Comparison of ENCODE assay signal across 19 mouse cellular contexts in the genomic region with DNA sequence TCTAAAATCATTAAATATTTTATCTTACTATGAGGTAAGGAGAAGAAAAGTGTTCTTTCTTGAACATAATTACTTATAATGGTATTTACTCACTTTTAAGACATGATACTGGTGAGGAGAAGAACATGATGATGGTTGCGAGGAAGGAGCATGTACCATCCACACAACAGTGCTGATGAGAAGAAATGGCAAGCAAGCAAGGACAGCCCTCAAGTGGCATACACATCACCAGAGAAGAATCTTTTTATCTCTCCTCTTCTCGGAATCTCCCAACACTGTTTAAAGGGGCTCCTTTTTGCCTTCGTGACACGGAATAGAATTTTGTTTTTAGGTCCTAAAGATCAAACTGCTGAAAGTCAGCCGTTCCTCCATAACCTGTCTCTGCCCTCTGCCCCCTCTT.
DNase-seq lines count a peak whose midpoint lies in the region; ATAC-seq and TF ChIP-seq lines count a peak whose summit lies in the region.
"Had no signal": no experiment of that assay in that cellular context is flagged by ENCODE, and none has a peak within 500 bp of the region (broad histone marks: within the 10 kb centered on the region; RNA-seq: fewer than 3 reads in every experiment).

No protein-coding gene starts in this region.

- H3K4me3 ChIP-seq in forebrain, embryonic 11.5 days (ENCODE audit: low read depth, low read length): no peak overlapping the region
- no peak overlapping the region for H3K4me3 ChIP-seq in forebrain, embryonic 10.5 days
- no peak overlapping the region for H3K4me3 ChIP-seq in forebrain, embryonic 14.5 days (ENCODE audit: low read depth, low read length)
- H3K4me3 ChIP-seq in hindbrain, embryonic 13.5 days: no peak overlapping the region
- H3K4me3 ChIP-seq in midbrain, embryonic 14.5 days (replicated peaks; ENCODE audit: low read depth, low read length): no peak overlapping the region
- H3K4me3 ChIP-seq in lung, adult 2 months (replicated peaks; ENCODE audit: extremely low read depth, low read depth, low read length): no peak overlapping the region

- H3K36me3 ChIP-seq in forebrain, embryonic 11.5 days (ENCODE audit: control insufficient read depth, insufficient read depth, low read length): no peaks in the 10 kb centered on the region
- H3K36me3 ChIP-seq in forebrain, embryonic 10.5 days (replicated peaks): no peaks in the 10 kb centered on the region
- no peaks in the 10 kb centered on the region for H3K36me3 ChIP-seq in forebrain, embryonic 14.5 days (ENCODE audit: control insufficient read depth, insufficient read depth, low read length)
- H3K36me3 ChIP-seq in hindbrain, embryonic 13.5 days: 0 out of 2 replicates have a peak, but pooled peaks cover 1% of the 10 kb centered on the region
- no peaks in the 10 kb centered on the region for H3K36me3 ChIP-seq in midbrain, embryonic 14.5 days (ENCODE audit: control insufficient read depth, insufficient read depth, low read length)

- H3K9ac ChIP-seq in forebrain, embryonic 11.5 days (ENCODE audit: low read length): no peak overlapping the region
- H3K9ac ChIP-seq in forebrain, embryonic 14.5 days (ENCODE audit: low read length): peak overlapping the region; percentile 26; the same call in 1 of the 2 replicates
- peak overlapping the region; percentile 10; the same call in 1 of the 2 replicates for H3K9ac ChIP-seq in hindbrain, embryonic 13.5 days
- H3K9ac ChIP-seq in midbrain, embryonic 14.5 days (replicated peaks; ENCODE audit: low read length): no peak overlapping the region

- TF ChIP-seq CTCF in lung, adult 2 months (IDR thresholded peaks at IDR 0.05; ENCODE audit: insufficient read depth, low read length): no peak

- no peak overlapping the region for H3K27ac ChIP-seq in forebrain, embryonic 11.5 days (ENCODE audit: low read depth, low read length)
- no peak overlapping the region for H3K27ac ChIP-seq in forebrain, embryonic 10.5 days
- H3K27ac ChIP-seq in forebrain, embryonic 14.5 days (ENCODE audit: low read depth, low read length): 0 out of 2 replicates have a peak overlapping the region, but pooled peaks have one; percentile 35
- peak overlapping the region; percentile 77 for H3K27ac ChIP-seq in hindbrain, embryonic 13.5 days
- peak overlapping the region; percentile 33 for H3K27ac ChIP-seq in midbrain, embryonic 14.5 days (replicated peaks; ENCODE audit: low read depth, low read length)

- ATAC-seq in forebrain, embryonic 11.5 days (replicated peaks; ENCODE audit: low FRiP score): 0 out of 2 replicates have a peak, but pooled peaks have one; percentile 4
- peak; percentile 42; the same call in 1 of the 2 replicates for ATAC-seq in forebrain, embryonic 14.5 days
- no peak for ATAC-seq in hindbrain, embryonic 13.5 days (ENCODE audit: low FRiP score)
- ATAC-seq in midbrain, embryonic 14.5 days (ENCODE audit: low FRiP score, low TSS enrichment): no peak
- ATAC-seq: inflammation-experienced regulatory T-cells, adult 6 months had no signal

- H3K9me3 ChIP-seq in forebrain, embryonic 11.5 days (ENCODE audit: control insufficient read depth, low read length): no peaks in the 10 kb centered on the region
- no peaks in the 10 kb centered on the region for H3K9me3 ChIP-seq in forebrain, embryonic 10.5 days
- H3K9me3 ChIP-seq in forebrain, embryonic 14.5 days (replicated peaks; ENCODE audit: control insufficient read depth, low read length): no peaks in the 10 kb centered on the region
- H3K9me3 ChIP-seq in hindbrain, embryonic 13.5 days: no peaks in the 10 kb centered on the region
- no peaks in the 10 kb centered on the region for H3K9me3 ChIP-seq in midbrain, embryonic 14.5 days (ENCODE audit: control insufficient read depth, low read length)

- H3K4me1 ChIP-seq in forebrain, embryonic 11.5 days (replicated peaks; ENCODE audit: control insufficient read depth, insufficient read depth, low read length): 0 out of 2 replicates have a peak, but pooled peaks cover 6% of the 10 kb centered on the region
- H3K4me1 ChIP-seq in forebrain, embryonic 10.5 days: peaks cover 28% of the 10 kb centered on the region
- 0 out of 2 replicates have a peak, but pooled peaks cover 6% of the 10 kb centered on the region for H3K4me1 ChIP-seq in forebrain, embryonic 14.5 days (ENCODE audit: control insufficient read depth, insufficient read depth, low read length)
- H3K4me1 ChIP-seq in hindbrain, embryonic 13.5 days (replicated peaks): peaks cover 36% of the 10 kb centered on the region
- H3K4me1 ChIP-seq in midbrain, embryonic 14.5 days (ENCODE audit: control insufficient read depth, insufficient read depth, low read length): peaks cover 15% of the 10 kb centered on the region; the same call in 1 of the 2 replicates
- no peaks in the 10 kb centered on the region for H3K4me1 ChIP-seq in lung, adult 2 months (ENCODE audit: control insufficient read depth, insufficient read depth, low read length)

- intact Hi-C loops in left cerebral cortex, postnatal 10 days (cut with DNase I): no loop called here

- no peak for TF ChIP-seq POLR2A in lung, adult 2 months (IDR thresholded peaks at IDR 0.05; ENCODE audit: borderline replicate concordance, extremely low read depth, low read depth, low read length)

- H3K4me2 ChIP-seq in forebrain, embryonic 11.5 days (ENCODE audit: low read depth, low read length, severe bottlenecking): no peak overlapping the region
- no peak overlapping the region for H3K4me2 ChIP-seq in forebrain, embryonic 14.5 days (ENCODE audit: low read length)
- H3K4me2 ChIP-seq in hindbrain, embryonic 13.5 days: peak overlapping the region; percentile 33
- peak overlapping the region; percentile 35 for H3K4me2 ChIP-seq in midbrain, embryonic 14.5 days (ENCODE audit: low read length)
- H3K4me2 ChIP-seq: liver, embryonic 11.5 days had no signal

- DNase-seq in forebrain, embryonic 11.5 days (ENCODE audit: low spot score): no peak
- DNase-seq in forebrain, embryonic 10.5 days (ENCODE audit: extremely low spot score, low spot score): no peak
- no peak for DNase-seq in forebrain, embryonic 14.5 days (ENCODE audit: low spot score)
- DNase-seq in midbrain, embryonic 14.5 days: no peak
- no peak for DNase-seq in lung, adult 2 months
- no peak for DNase-seq in heart, adult 11 months
- no peak for DNase-seq in left cerebral cortex, postnatal 10 days (ENCODE audit: extremely low spot score in 1 of 2, low spot score in 2 of 2)
- DNase-seq: adrenal gland, adult 2 months; gastrocnemius, postnatal 25 days; heart, postnatal 10 days; kidney, adult 2 months; kidney, postnatal 10 days; lung, adult 18-20 months; lung, postnatal 4 days; right cerebral cortex, postnatal 25 days; thymus, adult 2 months had no signal

- H3K27me3 ChIP-seq in forebrain, embryonic 11.5 days (ENCODE audit: control insufficient read depth, insufficient read depth, low read length): no peaks in the 10 kb centered on the region
- no peaks in the 10 kb centered on the region for H3K27me3 ChIP-seq in forebrain, embryonic 10.5 days (ENCODE audit: poor library complexity, severe bottlenecking)
- no peaks in the 10 kb centered on the region for H3K27me3 ChIP-seq in forebrain, embryonic 14.5 days (replicated peaks; ENCODE audit: control insufficient read depth, insufficient read depth, low read length)
- H3K27me3 ChIP-seq in hindbrain, embryonic 13.5 days: no peaks in the 10 kb centered on the region
- no peaks in the 10 kb centered on the region for H3K27me3 ChIP-seq in midbrain, embryonic 14.5 days (ENCODE audit: control insufficient read depth, insufficient read depth, low read length)

- 66% methylated on average over 5 of the region's 5 CpGs for WGBS in forebrain, embryonic 11.5 days
- 78% methylated on average over 5 of the region's 5 CpGs for WGBS in forebrain, embryonic 10.5 days
- WGBS in forebrain, embryonic 14.5 days: 58% methylated on average over 5 of the region's 5 CpGs
- 38% methylated on average over 5 of the region's 5 CpGs for WGBS in hindbrain, embryonic 13.5 days
- 46% methylated on average over 5 of the region's 5 CpGs for WGBS in midbrain, embryonic 14.5 days
- WGBS in lung, adult 2 months: 65% methylated on average over 5 of the region's 5 CpGs

Comparison
In these comparisons a context has a peak if more than half of its experiments do, and no peak if none do; other contexts are left out.
1. H3K27ac ChIP-seq: peak in forebrain, embryonic 14.5 days (single experiment), hindbrain, embryonic 13.5 days (single experiment) and midbrain, embryonic 14.5 days (single experiment); none in forebrain, embryonic 11.5 days (single experiment) and forebrain, embryonic 10.5 days (single experiment).
2. H3K9ac ChIP-seq: peak in forebrain, embryonic 14.5 days (single experiment) and hindbrain, embryonic 13.5 days (single experiment); none in forebrain, embryonic 11.5 days (single experiment) and midbrain, embryonic 14.5 days (single experiment).
3. ATAC-seq: peak in forebrain, embryonic 11.5 days (single experiment) and forebrain, embryonic 14.5 days (single experiment); none in hindbrain, embryonic 13.5 days (single experiment) and midbrain, embryonic 14.5 days (single experiment).
4. H3K4me2 ChIP-seq: peak in hindbrain, embryonic 13.5 days (single experiment) and midbrain, embryonic 14.5 days (single experiment); none in forebrain, embryonic 11.5 days (single experiment) and forebrain, embryonic 14.5 days (single experiment).